Mouse (Mus musculus) liver, embryonic 14.5 days (tissue): ENCODE data around the gene Tead4. TPM values are rescaled to one million over a fixed set of nuclear protein-coding genes. Genes with fewer than 3 reads are reported as not detected.
A peak's percentile ranks its signal among the peaks of the same experiment; 100 is the strongest.

Experiments used
- ATAC-seq: fragments of 200-750 bp; cut with Nextera tagmentation; 2 replicates; pipeline ENCODE4 v1.8.0; 2017; ENCODE audit warnings: moderate number of reproducible peaks, mild to moderate bottlenecking, moderate library complexity; ENCODE audit not compliant: insufficient read depth
- DNase-seq, 3 experiments: peaks; one replicate each; pipeline ENCODE4 v3.0.0-alpha.2; 2012 to 2013; ENCODE audit warnings: low read depth in 3 of 3, low spot score in 3 of 3
- H3K27ac ChIP-seq: fragments of 300-500 bp; sonication (generic); 2 replicates; pipeline ENCODE4 v1.5.1; 2014; ENCODE audit warnings: moderate library complexity, mild to moderate bottlenecking, control low read depth, inconsistent platforms
- H3K27me3 ChIP-seq: fragments of 300-500 bp; sonication (generic); 2 replicates; pipeline ENCODE4 v1.6.1; 2014; ENCODE audit warnings: mild to moderate bottlenecking, low read length, moderate library complexity; ENCODE audit not compliant: control insufficient read depth, insufficient read depth
- H3K36me3 ChIP-seq: fragments of 300-500 bp; sonication (generic); replicated peaks from 2 replicates; pipeline ENCODE4 v1.6.1; 2014; ENCODE audit warnings: low read depth; ENCODE audit not compliant: control insufficient read depth, insufficient read depth
- H3K4me1 ChIP-seq, 2 experiments: fragments of 200-500 bp in 1 of 2; fragments of 300-500 bp in 1 of 2; sonication (generic) in 1 of 2; replicated peaks; 2 replicates each; pipeline ENCODE4 v1.6.1; 2012 to 2014; ENCODE audit warnings: antibody characterized with exemption in 1 of 2, inconsistent platforms in 1 of 2, low read length in 1 of 2; ENCODE audit not compliant: control insufficient read depth in 2 of 2, insufficient read depth in 2 of 2
- H3K4me2 ChIP-seq: fragments of 300-500 bp; sonication (generic); 2 replicates; pipeline ENCODE4 v1.6.1; 2014; ENCODE audit warnings: low read depth, mild to moderate bottlenecking, control low read depth, moderate library complexity
- H3K4me3 ChIP-seq, 2 experiments: fragments of 200-500 bp in 1 of 2; fragments of 300-500 bp in 1 of 2; sonication (generic) in 1 of 2; 2 replicates each; pipeline ENCODE4 v1.5.1; 2012 to 2014; ENCODE audit warnings: low read depth in 2 of 2, low read length in 2 of 2, mild to moderate bottlenecking in 2 of 2, control low read depth in 1 of 2, inconsistent platforms in 1 of 2, moderate library complexity in 1 of 2; ENCODE audit not compliant: insufficient read depth in 1 of 2
- H3K9ac ChIP-seq: fragments of 300-500 bp; sonication (generic); replicated peaks from 2 replicates; pipeline ENCODE4 v1.6.1; 2014; ENCODE audit warnings: mild to moderate bottlenecking, control low read depth, moderate library complexity
- H3K9me3 ChIP-seq: fragments of 300-500 bp; sonication (generic); 2 replicates; pipeline ENCODE4 v1.6.1; 2016; ENCODE audit warnings: low read length, mixed read lengths; ENCODE audit not compliant: control insufficient read depth
- CTCF ChIP-seq: IDR thresholded peaks from 2 replicates; pipeline ENCODE4 v1.5.1; 2016; ENCODE audit warnings: antibody characterized with exemption, low read depth, control low read depth
- EP300 ChIP-seq: IDR thresholded peaks from 2 replicates; pipeline ENCODE4 v1.6.1; 2016; ENCODE audit warnings: antibody characterized with exemption, low read depth
- WGBS: fragments of 180-500 bp; shearing (Covaris S2); extraction: QIAGEN DNeasy Blood & Tissue Kit; methylation state at CpG from one replicate; pipeline ENCODE4 v1.1.7; 2014; ENCODE audit not compliant: insufficient replicate concordance; 5-methylcytosine and 5-hydroxymethylcytosine counted together
- polyA plus RNA-seq, 2 experiments: library from polyadenylated mRNA; depleted of rRNA in 1 of 2; stranded (reverse) in 1 of 2; unstranded in 1 of 2; fragments of >200 nt; fragmentation: Nextera tagmentation in 1 of 2; extraction: Ambion mirVana in 1 of 2; gene quantifications; 2 replicates each; pipeline versions ENCODE4 v1.2.1 to v1.2.3; 2012 to 2014

The Tead4 gene
- polyA plus RNA-seq, 2 experiments, result 0.18 to 0.21 TPM

DNA sequence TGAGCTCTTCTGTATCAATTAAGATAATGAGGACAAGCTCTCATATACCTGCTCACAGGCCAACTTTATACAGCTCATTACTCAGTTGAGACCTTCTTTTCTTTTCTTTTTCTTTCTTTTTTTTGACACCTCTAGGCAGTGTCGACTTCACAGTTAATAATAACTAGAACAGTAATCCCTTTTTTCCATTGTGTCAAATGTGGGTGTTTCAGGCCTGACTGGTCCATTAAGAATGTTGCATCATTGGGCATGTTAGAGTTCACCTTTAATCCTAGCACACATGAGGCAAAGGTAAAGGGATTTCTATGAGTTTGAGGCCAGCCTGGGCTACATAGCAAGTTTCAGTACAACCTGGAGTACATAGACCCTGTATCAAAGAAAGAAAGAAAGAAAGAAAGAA is 97.1 kb downstream of the Tead4 start:
- no peaks in the 10 kb centered on the region for H3K36me3 ChIP-seq
- 48% methylated on average over 1 of the region's 1 CpGs for WGBS
- TF ChIP-seq EP300 (no peak), CTCF (no peak)
- DNase-seq (no peak), ATAC-seq (no peak)
- H3K27me3 ChIP-seq, result no peaks in the 10 kb centered on the region
- no peak overlapping the region for H3K9ac ChIP-seq
- H3K27ac ChIP-seq, result no peak overlapping the region
- no peak overlapping the region for H3K4me3 ChIP-seq
- peaks cover 2 to 3% of the 10 kb centered on the region in 2 experiments; a peak in 2 of 4 replicates for H3K4me1 ChIP-seq
- no peaks in the 10 kb centered on the region for H3K9me3 ChIP-seq
- no peak overlapping the region for H3K4me2 ChIP-seq

DNA sequence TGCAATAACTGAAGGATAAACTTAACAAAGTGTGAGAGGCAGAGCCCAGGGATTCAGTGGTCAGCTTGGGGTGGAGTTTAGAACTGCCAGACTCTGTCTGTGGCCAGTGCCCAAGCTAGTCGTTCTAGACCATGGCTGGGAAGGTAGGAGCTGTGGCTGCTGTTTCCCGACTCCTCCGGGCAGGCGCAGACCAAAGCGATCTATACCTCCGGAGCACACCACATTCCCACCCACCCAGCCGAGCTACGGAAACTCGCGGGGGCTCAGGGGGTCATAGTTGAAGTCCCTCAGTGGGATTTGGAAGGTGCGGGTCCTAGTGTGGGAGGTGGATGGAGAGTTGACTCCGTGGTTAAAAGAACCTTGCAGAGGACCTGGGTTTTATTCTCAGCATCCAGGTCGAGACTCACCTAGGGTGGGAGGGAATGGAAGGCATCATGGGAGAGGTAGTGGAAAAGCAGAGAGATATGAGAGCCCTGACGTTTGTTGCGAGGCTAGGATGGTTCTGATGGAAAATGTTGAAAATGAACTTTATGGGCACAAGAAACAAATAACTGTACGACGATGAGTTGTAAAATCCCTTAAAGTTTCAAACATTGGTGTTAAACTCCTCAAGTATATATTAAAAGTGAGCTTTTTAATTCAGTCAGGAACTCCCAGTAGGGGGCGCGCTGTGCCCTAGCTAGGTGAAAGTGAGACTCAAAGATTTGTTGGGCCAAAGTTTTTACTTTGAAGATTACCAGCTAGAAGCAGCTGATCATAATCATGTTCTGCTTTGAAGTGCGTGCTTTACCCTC is 99.6 kb downstream of the Tead4 start:
- H3K27me3 ChIP-seq, result no peaks in the 10 kb centered on the region
- H3K36me3 ChIP-seq, result no peaks in the 10 kb centered on the region
- ATAC-seq (peak; percentile 10; the same call in 1 of the 2 replicates), DNase-seq (peak; percentile 25 to 36 (median 32))
- no peaks in the 10 kb centered on the region for H3K9me3 ChIP-seq
- peak overlapping the region; percentile 16; the same call in 1 of the 2 replicates for H3K9ac ChIP-seq
- H3K4me2 ChIP-seq, result peak overlapping the region; percentile 86
- peaks cover 2 to 3% of the 10 kb centered on the region in 2 experiments; a peak in 2 of 4 replicates for H3K4me1 ChIP-seq
- no peak overlapping the region for H3K27ac ChIP-seq
- 1% methylated on average over 20 of the region's 20 CpGs for WGBS
- TF ChIP-seq EP300, result no peak
- TF ChIP-seq CTCF, result peak; percentile 53
- H3K4me3 ChIP-seq, result peak overlapping the region; percentile 56

DNA sequence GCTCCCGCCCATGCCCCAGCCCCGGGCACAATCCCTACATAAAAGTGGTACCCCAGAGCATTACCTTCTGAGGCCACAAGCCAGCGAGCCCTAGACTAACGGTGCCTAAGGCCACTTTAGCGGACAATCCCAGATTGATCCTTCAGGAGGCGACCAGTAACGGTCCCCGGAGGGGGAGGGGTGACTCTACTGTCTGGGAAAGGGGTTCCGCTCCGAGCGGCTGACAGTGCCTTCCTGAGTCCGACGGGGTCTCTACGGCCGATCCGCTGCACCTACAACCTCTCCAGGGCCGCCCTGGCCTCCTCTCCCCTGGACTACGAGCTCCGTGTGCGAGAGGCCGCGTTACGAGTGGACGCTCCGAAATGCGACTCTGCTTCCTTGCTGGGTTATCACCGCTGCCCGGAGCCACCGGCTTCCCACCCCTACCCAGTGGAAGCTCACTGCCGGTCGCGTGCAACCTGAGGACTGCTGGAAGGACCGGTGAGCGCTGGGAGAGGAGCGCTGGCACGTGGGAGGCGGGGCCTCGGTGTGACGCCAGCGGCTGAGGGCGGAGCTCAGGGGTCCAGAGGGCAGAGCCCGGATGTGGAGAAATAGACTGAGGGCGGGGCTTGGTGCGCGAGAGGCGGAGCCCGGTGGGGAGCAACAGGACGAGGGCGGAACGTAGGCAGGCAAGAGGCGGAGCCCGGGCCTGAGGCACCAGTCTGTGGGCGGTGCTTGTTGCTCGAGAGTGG is 100.3 kb downstream of the Tead4 start:
- ATAC-seq, result peak; percentile 99
- TF ChIP-seq CTCF (no peak), EP300 (no peak)
- under 1% methylated on average over 54 of the region's 54 CpGs for WGBS

GRCm38 (mm10) chr6:128183521-128183920 is 117.1 kb downstream of the Tead4 start:
- no peak overlapping the region for H3K9ac ChIP-seq
- no peak overlapping the region for H3K4me3 ChIP-seq
- no peak overlapping the region for H3K27ac ChIP-seq
- H3K4me1 ChIP-seq, result no peaks in the 10 kb centered on the region
- no peak overlapping the region for H3K4me2 ChIP-seq
- no peaks in the 10 kb centered on the region for H3K27me3 ChIP-seq
- ATAC-seq (no peak), DNase-seq (no peak)
- 27% methylated on average over 2 of the region's 2 CpGs for WGBS
- TF ChIP-seq CTCF (no peak), EP300 (no peak)
- no peaks in the 10 kb centered on the region for H3K36me3 ChIP-seq
- no peaks in the 10 kb centered on the region for H3K9me3 ChIP-seq

More for the DNA sequence above, 100.3 kb downstream of the Tead4 start:
- H3K4me1 ChIP-seq, result peaks cover 2 to 3% of the 10 kb centered on the region in 2 experiments; a peak in 2 of 4 replicates
- H3K9ac ChIP-seq, result peak overlapping the region; percentile 40
- H3K4me2 ChIP-seq, result peak overlapping the region; percentile 86
- peak; percentile 82 to 86 (median 85) for DNase-seq
- peak overlapping the region; percentile 56 for H3K4me3 ChIP-seq
- H3K9me3 ChIP-seq, result no peaks in the 10 kb centered on the region
- H3K36me3 ChIP-seq, result no peaks in the 10 kb centered on the region
- no peak overlapping the region for H3K27ac ChIP-seq
- H3K27me3 ChIP-seq, result no peaks in the 10 kb centered on the region

DNA sequence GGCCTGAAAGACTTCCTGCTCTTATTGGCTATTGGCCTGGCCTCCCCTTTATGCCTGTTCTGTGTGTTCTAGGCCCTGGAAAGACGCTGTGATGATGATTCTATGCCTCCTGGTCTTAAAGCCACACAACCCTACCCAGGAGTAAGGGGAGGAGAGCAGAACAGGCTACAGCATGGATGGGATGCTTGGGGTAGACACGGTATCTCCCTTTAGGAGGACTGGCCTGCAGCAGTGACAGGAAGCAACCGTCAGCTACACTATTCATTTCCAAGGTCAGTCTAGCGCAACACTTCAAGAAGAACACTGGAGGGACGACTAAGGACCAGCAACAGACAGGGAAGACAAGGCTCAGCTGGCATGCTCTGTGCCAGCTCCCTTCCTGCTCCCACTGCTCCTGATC is 119.4 kb downstream of the Tead4 start:
- H3K9me3 ChIP-seq, result no peaks in the 10 kb centered on the region
- DNase-seq, result no peak
- H3K4me2 ChIP-seq, result no peak overlapping the region
- H3K27ac ChIP-seq, result no peak overlapping the region
- no peak overlapping the region for H3K9ac ChIP-seq
- ATAC-seq, result no peak
- H3K36me3 ChIP-seq, result no peaks in the 10 kb centered on the region
- no peaks in the 10 kb centered on the region for H3K27me3 ChIP-seq
- TF ChIP-seq EP300 (no peak), CTCF (no peak)
- WGBS, result 42% methylated on average over 5 of the region's 5 CpGs
- no peak overlapping the region for H3K4me3 ChIP-seq
- H3K4me1 ChIP-seq, result no peaks in the 10 kb centered on the region
